Mouse (Mus musculus) gastrocnemius, postnatal 4 days (tissue): ENCODE measurements around the gene Ppp1r16b. TPM values are rescaled to one million over a fixed set of nuclear protein-coding genes. Genes with fewer than 3 reads are reported as not detected.

ENCODE experiments used
- DNase-seq, 2 experiments: peaks; one replicate each; pipeline ENCODE4 v3.0.0; 2021 to 2022; ENCODE audit warnings: low spot score in 2 of 2, mixed read lengths in 2 of 2
- long read RNA-seq, 2 experiments: library from polyadenylated mRNA; stranded (forward); transcript quantifications; one replicate each; pipeline ENCODE4 v2.0.0; 2021
- total RNA-seq, 2 experiments: library from RNA; stranded (reverse); gene quantifications; 2 replicates each; pipeline ENCODE4 v1.2.3; 2021

The Ppp1r16b gene
- 1 to 10 TPM; 8.3 to 9.1 TPM for total RNA-seq
- long read RNA-seq, experiment 1: 0 reads
- long read RNA-seq, experiment 2, partial matches to known transcripts: 0 of 1 reads
- long read RNA-seq, experiment 2, other reads (novel, unspliced or antisense): 1 of 1 reads

DNA sequence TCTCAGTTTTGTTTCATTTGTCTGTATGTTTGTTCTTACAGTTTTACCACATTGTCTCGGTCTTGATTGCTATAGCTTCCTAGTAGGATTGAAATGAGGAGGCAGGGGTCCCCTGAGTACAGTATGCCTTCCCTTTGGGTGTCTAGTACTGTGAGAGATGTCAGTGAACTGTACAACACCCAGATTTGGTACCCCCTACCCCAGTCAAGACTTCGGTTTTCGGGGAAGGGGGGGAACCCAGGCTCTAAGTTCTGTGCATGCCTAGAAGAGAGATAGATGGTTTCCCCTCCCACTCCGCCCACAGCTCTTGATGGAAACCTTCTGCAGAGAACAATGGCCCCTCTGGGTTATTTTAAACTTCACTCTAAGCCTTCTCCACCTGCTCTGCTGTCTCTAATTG lies at the start of gene Ppp1r16b:
Gene Ppp1r16b, plus strand, starts transcription at position 301 of the 400 bp plus-strand sequence.
- no peak for DNase-seq

DNA sequence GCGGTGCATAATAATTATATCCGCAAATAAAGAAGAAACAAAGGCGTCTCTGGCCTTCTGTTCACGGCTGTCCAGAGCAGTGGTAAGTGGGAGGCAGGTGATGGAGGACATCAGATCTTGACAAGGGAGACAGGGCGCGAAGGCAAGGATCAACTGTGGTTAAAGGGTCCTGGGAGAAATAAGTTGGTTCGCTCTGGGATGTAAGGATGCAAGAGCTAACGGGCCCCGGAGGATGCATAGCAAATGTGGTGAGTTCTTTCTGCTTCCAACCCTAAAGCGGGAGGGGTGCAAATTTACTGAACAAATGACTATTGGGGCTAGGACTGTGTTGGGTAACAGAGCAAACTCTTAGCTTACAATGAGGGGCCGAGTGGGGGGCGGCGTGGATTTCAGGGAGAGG lies 49.5 kb upstream of the Ppp1r16b start:
- DNase-seq: no peak

DNA sequence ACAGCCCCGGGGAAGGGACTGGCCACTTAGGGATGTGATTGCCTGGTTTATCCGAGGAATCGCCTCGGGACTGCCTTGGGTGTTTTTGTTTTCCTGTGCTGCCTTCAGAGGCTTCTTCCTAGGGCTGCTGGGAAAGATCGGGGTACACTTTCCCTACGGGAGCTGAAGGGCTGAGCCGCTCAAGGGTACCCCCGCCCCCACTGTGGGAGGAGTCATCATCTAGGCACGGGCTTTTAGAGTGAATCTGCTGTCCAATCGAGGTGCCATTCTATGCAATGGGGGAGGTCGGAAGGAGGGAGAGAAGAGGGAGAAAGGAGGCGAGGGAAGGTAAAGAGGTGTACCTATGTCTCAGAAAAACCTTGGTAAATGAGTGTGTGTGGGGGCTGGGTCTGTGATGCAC lies 48.9 kb upstream of the Ppp1r16b start:
- DNase-seq: no peak

DNA sequence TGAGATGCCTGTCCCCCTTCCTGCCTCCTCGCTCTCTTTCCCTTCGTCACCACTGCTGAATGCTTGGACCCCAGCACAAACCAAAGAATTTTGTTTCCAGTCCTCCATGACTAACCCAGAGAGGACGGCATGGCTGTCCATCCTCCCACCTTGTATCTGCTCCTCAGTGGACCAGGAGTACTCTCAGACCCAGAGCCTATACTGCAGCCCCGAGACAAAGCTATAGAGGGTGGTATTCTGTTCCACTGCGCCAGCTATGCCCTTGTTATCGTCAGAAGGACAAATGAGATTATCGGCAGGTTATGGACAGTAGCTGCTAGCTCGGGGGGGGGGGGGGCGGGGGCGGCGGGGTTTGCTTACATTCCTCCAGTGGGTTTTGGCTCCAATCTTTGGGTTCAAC lies 48.4 kb upstream of the Ppp1r16b start:
- DNase-seq: no peak

DNA sequence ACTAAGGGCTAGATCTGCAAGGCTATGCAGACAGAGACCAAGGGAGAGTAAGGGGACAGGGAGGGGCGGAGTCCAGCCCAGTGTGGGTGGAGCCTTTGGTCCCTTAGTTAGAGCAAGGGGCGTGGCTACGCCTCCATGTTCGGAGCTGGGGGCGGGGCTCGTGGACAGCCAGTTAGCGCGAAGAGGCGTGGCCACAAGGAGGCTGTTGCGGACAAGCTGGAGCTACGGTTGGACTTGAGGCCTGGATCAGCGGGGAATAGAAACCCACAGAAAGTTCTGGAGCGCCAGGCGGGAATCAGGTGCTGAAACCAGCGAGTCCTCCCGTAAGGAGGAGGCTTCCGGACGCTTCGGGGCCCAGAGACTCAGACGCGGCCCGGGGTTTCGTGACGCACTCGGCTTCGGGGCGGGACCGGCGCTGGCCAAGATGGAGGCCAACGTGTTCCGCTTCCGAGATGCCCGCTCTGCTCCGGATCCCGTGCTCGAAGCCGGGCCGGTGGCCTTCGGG lies 40.4 kb upstream of the Ppp1r16b start, which contains the start of gene Actr5:
Gene Actr5, plus strand, starts transcription at position 171 of the 505 bp plus-strand sequence.
- peak; percentile 78 to 94 for DNase-seq

DNA sequence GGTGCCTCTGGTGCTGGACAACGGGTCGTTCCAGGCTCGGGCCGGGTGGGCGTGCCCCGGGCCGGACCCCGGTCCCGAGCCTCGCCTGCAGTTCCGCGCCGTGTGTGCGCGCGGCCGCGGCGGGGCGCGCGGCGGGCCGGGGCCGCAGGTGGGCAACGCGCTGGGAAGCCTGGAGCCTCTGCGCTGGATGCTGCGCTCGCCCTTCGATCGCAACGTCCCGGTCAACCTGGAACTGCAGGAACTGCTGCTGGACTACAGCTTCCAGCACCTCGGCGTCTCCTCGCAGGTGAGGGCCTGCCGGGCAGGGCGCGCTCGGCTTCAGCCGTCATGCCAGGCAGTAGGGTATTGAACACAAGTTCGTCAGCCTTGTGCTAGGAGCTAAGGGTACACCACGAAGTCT lies 40.0 kb upstream of the Ppp1r16b start:
- DNase-seq: no peak

DNA sequence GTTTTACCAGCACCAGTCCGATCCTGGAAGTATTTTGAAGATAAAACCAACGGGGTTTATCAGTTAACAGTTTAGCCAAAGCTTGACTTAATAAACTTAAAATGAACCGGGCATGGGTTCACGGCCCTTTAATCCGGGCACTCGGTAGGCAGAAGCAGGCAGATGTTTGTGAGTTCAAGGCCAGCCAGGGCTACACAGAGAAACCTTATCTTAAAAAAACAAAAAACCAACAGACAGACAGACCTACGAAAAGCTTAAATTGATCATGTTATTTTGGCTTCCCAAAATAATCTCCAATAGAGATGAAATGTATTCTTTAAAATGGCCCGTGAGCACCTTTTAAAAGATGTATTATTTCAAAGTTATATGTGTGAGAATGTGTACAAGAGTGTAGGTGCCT lies 39.5 kb upstream of the Ppp1r16b start:
- no peak for DNase-seq

DNA sequence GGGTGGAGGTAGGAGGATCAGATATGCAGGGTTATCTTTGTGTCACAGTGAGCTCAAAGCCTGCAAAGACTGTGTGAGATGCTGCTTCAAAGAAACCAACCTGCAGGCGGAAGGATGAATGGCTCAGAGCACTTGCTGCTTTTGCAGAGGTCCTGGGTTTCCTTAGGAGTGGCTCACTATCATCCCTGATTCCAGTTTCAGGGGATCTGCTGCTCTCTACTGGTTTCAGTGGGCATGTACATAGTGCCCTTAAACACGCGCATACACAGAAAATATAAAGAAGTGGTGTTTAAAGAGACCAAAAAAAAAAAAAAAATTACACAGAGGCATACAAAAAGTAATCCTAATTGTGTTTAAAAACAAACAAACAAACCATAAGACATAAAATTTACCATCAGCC lies 36.3 kb upstream of the Ppp1r16b start:
- no peak for DNase-seq

DNA sequence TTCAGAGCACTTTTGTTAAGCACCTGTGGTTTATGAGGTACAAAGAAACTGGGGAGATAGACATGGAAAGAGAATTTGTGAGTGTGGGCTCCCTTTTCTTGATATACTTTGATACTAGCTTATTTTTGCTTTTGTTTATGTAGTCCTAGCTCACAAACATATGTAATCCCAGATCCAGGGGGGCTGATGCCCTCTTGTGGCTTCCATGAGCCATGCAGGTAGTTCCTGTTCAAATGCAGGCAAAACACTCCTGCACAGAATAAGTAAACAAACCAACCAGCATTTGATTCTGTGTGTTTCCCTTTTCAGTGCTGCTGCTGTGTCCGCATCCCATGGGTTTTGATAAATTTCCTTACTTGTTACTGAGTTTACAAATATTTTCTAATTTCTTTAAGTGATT lies 35.8 kb upstream of the Ppp1r16b start:
- no peak for DNase-seq

DNA sequence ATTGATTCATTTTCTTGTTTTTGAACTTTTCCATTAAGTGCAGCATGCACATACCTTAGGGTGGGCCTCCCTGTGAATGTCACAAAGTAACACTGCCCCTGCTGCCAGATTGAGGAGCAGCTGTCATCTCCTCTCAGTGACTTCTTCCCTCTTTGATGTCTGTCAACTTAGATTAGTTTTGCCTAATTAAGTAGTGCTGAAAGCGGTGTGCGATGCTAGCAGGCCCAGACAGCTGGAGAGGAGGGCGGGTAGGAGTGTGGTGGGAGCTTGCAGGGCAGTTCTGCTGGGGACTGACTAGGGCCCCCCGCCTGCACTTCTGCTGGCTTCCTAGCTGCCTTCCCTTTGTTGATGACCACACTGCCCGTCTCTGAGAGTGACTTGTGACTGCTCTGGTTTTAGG lies 33.3 kb upstream of the Ppp1r16b start:
- DNase-seq: no peak

DNA sequence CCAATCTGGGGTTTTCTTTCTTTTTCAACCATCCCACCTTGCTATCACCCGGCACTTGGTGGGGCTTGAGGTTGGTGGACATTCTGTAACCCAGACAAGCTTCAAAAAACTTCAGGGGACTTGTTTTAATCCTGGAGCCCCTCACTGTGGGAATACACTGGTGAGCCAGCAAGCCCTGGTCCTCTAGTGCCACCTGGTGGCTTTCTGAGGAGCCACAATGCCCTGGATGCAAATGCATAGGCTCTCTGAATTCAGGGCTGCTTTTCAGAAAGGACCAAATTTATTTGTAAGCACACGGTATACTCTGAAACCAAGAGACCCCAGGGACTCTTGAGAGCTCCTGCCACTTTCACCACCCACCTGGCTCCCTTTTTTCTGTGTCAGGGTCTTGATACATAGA lies 23.3 kb upstream of the Ppp1r16b start:
- peak in 1 of 2 experiments; percentile 51 for DNase-seq

DNA sequence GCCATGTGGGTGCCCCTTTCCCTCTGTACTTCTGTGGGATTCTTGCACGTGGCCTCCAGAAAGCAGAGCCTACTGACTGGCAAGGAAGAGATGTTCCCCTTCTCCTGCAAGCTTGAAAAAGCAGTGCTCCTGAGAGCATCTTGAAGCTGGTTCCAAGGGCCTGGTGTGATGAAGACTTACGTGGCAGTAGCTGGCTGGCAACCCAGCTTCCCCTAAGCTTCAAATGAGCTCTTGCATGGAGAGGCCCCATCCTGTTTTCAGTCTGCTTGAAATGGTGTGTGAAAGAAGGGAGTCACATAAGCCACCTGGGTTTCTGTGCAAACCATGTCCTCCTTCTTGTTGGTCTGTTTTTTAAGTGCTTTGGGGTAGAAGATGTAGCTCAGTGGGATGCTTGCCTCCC lies 22.6 kb upstream of the Ppp1r16b start:
- no peak for DNase-seq

DNA sequence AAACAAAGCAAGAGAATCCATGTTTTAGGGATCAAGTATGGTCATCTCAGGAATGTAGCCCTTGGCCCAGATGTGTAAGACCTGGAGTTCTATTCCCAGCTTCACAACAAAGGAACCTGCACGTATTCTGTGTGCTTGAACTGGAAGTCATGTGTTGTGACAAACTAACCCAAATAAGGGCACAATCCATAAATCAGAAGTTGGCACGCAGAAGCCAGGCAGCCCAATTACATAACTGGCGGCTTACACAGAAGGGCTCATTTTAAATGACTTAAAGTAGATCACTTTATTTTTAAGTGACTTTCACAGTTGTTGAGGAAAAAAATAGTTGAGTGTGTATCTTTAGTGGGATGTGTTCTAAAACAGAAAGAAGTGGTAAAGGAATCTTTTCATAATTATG lies 21.4 kb upstream of the Ppp1r16b start:
- DNase-seq: no peak

DNA sequence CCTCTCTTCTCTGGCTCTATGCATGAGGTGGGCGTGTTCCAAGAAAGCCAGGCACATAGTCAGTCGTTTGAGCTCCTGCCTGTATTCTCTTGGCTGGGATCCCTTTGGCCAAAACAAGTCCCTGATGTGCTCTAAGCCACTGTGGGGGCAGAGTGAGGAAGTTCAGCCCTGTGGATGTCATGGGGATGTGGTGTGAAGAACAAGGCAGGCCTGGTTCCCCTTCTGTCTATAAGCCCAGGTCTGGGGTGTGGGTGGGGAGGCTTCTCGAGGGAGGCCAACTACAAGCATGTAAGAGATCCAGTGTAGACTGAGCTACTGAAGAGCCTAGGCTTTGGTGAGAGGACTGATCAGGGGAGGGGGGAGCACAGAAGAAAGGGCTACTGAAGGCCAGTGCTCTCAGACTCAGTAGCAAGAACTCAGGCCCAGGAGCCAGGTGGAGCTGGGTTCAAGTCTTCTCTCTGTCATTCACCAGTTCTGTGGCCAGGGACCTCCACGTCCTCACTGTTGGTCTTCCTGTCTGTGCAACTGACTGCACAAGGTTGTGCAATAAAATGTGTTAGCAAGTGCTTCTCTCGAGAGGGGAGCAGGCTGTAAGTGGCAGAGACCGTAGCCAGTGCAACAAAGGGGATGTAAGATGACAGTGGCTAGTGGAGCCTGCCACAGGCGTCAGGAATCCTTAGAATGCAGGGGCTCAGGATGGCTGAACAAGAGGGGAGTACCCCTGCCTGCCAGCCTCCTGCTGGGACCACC lies 13.9 kb upstream of the Ppp1r16b start:
- no peak for DNase-seq

DNA sequence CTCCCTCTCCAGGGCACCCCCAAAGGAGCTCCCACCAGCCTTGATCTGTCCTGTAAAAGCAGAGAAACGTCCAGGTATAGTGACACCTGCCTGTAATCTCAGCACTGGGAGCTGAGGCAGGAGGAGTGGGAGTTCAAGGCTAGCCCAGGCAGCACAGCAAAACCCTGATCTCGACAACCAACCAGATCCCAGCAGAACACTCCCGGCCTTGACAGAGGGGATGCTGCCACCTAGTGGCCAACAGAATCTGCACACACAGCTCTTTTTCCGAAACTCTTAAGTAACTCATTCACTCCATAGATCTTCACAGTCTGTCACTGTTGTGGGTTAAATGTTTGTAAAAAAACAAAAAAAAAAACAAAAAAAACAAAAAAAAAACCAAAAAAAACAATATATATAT lies 12.2 kb upstream of the Ppp1r16b start:
- DNase-seq: peak in 1 of 2 experiments; percentile 66

DNA sequence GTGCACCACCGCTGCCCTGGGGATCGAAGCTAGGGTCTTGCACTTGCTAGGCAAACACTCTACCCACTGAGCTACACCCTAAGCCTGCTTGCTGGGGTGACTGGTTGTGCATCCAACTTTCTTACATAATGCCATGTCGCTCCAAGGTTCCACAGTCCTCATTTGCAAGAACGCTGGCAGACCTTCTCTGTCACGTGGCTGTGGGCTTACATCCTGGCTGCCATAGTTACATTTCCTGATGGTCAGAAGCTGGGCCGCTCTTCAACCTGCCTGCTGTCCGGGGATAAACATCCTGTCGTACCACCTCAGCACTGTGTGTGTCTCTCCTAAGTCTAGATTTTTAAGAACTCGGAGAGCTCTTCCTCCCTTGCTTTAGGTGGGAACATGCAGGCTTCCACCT lies 10.5 kb upstream of the Ppp1r16b start:
- DNase-seq: no peak

DNA sequence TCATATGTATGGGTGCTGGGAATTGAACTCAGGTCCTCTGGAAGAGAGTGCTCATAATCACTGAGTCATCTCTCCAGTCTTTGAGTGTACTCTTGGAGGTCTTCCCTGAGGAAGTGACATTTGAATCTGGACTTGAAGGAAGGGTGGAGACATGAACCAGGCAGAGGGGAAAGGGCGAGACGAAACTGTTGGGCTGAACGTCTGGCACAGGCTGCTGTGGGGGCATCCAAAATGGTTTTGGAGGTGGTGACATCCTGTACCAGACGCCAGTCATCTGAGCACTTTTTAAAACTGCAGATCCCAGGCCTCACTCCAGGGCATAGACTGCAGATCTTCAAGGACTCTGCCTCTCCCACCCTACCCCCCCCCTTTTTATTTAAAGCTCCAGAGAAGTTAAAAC lies 9.4 kb upstream of the Ppp1r16b start:
- DNase-seq: no peak

DNA sequence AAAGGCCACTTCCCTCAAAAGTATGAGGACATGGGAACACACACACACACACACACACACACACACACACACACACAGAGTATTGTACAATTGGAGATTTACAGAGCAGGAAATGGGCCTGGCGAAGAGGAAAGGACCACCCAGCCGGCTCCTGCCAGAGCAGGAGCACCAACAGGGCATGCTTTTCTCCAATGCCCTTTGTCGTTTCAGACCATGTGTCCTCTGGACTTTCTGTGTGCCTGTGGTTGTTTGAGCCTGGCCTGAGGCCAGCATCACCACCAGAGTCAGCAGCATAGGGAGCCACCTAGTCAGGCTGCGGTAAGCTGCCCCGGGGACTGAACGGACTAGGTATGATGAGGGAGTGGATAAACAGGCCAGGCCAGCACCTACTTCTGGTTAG lies 6.4 kb upstream of the Ppp1r16b start:
- no peak for DNase-seq

DNA sequence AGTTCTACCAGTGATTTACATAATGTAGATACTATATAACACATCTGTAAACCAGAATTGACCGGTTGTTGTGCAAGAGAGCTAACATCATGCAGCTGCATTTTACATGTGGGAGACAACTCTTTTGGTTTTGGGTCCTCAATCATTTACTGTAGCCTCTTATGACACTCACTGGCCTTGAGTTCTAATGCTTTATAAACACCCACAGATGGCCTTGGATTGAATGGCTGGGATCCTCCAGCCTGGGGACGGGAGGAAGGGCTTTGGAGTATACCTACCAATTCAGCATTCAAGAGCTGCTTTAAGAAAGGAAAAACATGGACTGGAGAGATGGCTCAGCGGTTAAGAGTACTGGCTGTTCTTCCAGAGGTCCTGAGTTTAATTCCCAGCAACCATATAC lies 5.9 kb upstream of the Ppp1r16b start:
- no peak for DNase-seq

DNA sequence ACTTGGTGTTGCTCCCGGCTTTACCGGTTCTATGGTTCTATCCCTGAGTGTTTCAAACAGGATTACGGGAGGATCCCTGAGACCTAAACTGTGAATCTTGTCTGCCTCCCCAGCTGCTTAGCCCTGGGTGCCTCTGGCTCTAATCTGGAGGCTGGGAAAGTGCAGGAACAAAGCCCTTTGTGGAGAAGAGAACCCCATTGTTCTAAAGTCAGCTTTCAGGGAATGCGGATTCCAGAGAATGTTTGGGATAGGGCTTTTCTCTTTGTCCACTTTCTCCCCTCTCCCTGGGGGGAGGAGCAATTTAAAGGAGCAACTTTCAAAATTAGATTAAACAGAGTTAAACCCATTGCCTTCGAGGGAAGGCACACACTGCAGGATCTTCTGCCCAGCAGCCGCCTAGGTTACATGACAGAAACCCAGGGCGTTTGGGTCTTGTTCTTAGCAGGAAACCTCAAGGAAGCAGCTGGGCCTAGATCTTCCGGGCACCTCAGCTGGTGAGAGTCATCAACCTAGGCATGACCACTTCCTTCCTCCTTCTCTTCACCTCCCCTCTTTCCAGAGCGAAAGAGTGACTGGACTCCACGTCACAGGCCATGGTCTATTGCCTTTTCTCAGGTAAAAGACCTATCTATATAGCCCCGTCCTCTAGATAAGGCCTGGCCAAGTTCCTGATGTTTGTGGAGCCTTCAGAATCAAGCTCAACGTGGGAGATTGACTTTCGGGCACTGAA lies 1.0 kb downstream of the Ppp1r16b start:
- DNase-seq: no peak

DNA sequence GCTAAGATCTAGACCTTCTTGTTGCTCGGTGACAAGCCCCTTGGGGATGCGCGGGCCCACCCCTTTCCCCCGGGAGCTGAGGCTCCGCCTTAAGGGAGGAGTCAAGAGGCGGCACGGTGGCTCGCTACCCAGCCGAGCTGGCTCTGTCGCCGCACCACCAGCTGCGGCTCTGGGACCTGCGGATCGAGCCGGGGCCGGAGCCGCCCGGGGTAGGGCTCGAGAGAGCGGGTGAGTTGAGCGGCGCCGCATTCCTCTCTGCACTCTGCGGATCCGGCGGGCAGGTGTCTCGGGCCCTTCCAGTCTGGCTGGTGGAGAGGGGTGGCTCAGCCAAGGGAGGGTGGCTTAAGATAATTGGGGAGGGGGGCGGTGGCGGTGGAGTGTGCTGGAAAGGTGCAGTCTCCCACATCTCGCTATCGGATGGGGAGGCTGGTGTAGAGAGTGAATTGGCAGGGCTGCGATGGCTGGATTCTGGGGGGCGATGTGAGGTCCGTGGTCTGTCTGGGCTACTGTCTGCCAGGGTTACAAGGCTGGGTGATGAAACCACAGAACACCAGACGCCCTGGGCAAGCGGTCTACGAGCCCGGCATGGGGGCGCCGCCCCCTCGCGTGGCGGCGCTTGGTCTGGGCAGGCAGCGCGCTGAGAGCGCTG lies 1.9 kb downstream of the Ppp1r16b start:
- DNase-seq: peak in 1 of 2 experiments; percentile 30
